Mouse (Mus musculus) lung, postnatal 0 days (tissue): ENCODE measurements around the gene Ttc13.

ENCODE experiments used
- CTCF ChIP-seq: IDR thresholded peaks from 2 replicates; pipeline ENCODE4 v1.5.1; 2016; ENCODE audit warnings: antibody characterized with exemption, mild to moderate bottlenecking
- EP300 ChIP-seq: IDR thresholded peaks from 2 replicates; pipeline ENCODE4 v1.6.1; 2016; ENCODE audit warnings: antibody characterized with exemption, mild to moderate bottlenecking, control low read depth

DNA sequence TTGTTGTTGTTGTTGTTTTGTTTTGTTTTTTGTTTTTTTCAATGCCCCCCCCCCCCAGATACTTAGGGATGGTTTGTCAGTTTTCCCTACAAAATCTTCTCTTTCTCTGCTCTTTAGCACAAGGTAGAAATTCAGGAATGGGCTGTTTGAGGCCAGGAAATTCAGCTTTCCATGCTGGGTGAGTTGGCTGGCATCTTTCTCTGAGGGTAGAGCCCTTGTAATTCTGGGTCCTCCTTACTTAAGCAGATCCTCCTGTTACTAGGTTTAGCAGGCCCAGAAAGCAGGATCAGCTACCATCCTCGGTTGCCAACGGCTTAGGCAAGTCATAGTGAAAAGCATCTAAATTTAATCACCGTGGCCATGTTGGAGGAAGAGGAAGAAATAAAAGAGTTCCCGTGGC lies 90.9 kb downstream of the Ttc13 start:
- TF ChIP-seq CTCF (no peak), EP300 (no peak)
